Mouse (Mus musculus): Measurements from ENCODE around the gene Tmem45b. TPM values are rescaled to one million over a fixed set of nuclear protein-coding genes. Genes with fewer than 3 reads are reported as not detected.

Tmem45b gene
- polyA plus RNA-seq, 1 experiment: 1.0 TPM

- Histone ChIP-seq H3K27me3 (ENCODE audit: control insufficient read depth, insufficient read depth, low read length) (no peaks in the 10 kb centered on the region), H3K36me3 (ENCODE audit: control insufficient read depth, insufficient read depth, low read length) (peaks cover 55% of the 10 kb centered on the region), H3K4me1 (ENCODE audit: control insufficient read depth, insufficient read depth, insufficient read length) (no peaks in the 10 kb centered on the region), H3K4me3 (ENCODE audit: extremely low read depth, insufficient read depth, insufficient read length) (no peak overlapping the region), H3K27ac (ENCODE audit: insufficient read depth, low read length) (no peak overlapping the region)
- no peak for TF ChIP-seq POLR2A (IDR thresholded peaks at IDR 0.05; ENCODE audit: low read depth, low read length)
- TF ChIP-seq CTCF (IDR thresholded peaks at IDR 0.05; ENCODE audit: extremely low read depth, insufficient read depth, insufficient read length, insufficient replicate concordance): no peak
- 80% methylated on average over 4 of the region's 4 CpGs for WGBS
- no peak for DNase-seq (ENCODE audit: low read depth in 1 of 2, low spot score in 2 of 2)
These were observed 52.1 kb downstream of the Tmem45b start for GRCm38 (mm10) chr9:31412165-31412564.

- H3K27ac ChIP-seq (ENCODE audit: insufficient read depth, low read length): no peak overlapping the region
- no peaks in the 10 kb centered on the region for H3K27me3 ChIP-seq (ENCODE audit: control insufficient read depth, insufficient read depth, low read length)
- peaks cover 58% of the 10 kb centered on the region for H3K36me3 ChIP-seq (ENCODE audit: control insufficient read depth, insufficient read depth, low read length)
- no peaks in the 10 kb centered on the region for H3K4me1 ChIP-seq (ENCODE audit: control insufficient read depth, insufficient read depth, insufficient read length)
- 76% methylated on average over 6 of the region's 6 CpGs for WGBS
- no peak overlapping the region for H3K4me3 ChIP-seq (ENCODE audit: extremely low read depth, insufficient read depth, insufficient read length)
- DNase-seq (ENCODE audit: low read depth in 1 of 2, low spot score in 2 of 2): no peak
- no peak for TF ChIP-seq POLR2A (IDR thresholded peaks at IDR 0.05; ENCODE audit: low read depth, low read length)
- peak; percentile 61; the same call in 1 of the 2 replicates for TF ChIP-seq CTCF (IDR thresholded peaks at IDR 0.05; ENCODE audit: extremely low read depth, insufficient read depth, insufficient read length, insufficient replicate concordance)
These were observed 59.0 kb downstream of the Tmem45b start for GRCm38 (mm10) chr9:31405217-31405616.

- TF ChIP-seq POLR2A (IDR thresholded peaks at IDR 0.05; ENCODE audit: low read depth, low read length): no peak
- TF ChIP-seq CTCF (IDR thresholded peaks at IDR 0.05; ENCODE audit: extremely low read depth, insufficient read depth, insufficient read length, insufficient replicate concordance): no peak
- Histone ChIP-seq H3K4me3 (ENCODE audit: extremely low read depth, insufficient read depth, insufficient read length) (no peak overlapping the region), H3K27ac (ENCODE audit: insufficient read depth, low read length) (no peak overlapping the region), H3K27me3 (ENCODE audit: control insufficient read depth, insufficient read depth, low read length) (no peaks in the 10 kb centered on the region), H3K36me3 (ENCODE audit: control insufficient read depth, insufficient read depth, low read length) (peaks cover 56% of the 10 kb centered on the region), H3K4me1 (ENCODE audit: control insufficient read depth, insufficient read depth, insufficient read length) (no peaks in the 10 kb centered on the region)
- WGBS: 92% methylated on average over 2 of the region's 2 CpGs
- no peak for DNase-seq (ENCODE audit: low read depth in 1 of 2, low spot score in 2 of 2)
These were observed 60.0 kb downstream of the Tmem45b start for GRCm38 (mm10) chr9:31404311-31404710.

GRCm38 (mm10) chr9:31400441-31400840 is 63.8 kb downstream of the Tmem45b start:
- Histone ChIP-seq H3K4me1 (ENCODE audit: control insufficient read depth, insufficient read depth, insufficient read length) (no peaks in the 10 kb centered on the region), H3K36me3 (ENCODE audit: control insufficient read depth, insufficient read depth, low read length) (peaks cover 69% of the 10 kb centered on the region), H3K4me3 (ENCODE audit: extremely low read depth, insufficient read depth, insufficient read length) (no peak overlapping the region), H3K27ac (ENCODE audit: insufficient read depth, low read length) (no peak overlapping the region), H3K27me3 (ENCODE audit: control insufficient read depth, insufficient read depth, low read length) (no peaks in the 10 kb centered on the region)
- 59% methylated on average over 4 of the region's 4 CpGs for WGBS
- TF ChIP-seq CTCF (IDR thresholded peaks at IDR 0.05; ENCODE audit: extremely low read depth, insufficient read depth, insufficient read length, insufficient replicate concordance) (peak; percentile 82), POLR2A (IDR thresholded peaks at IDR 0.05; ENCODE audit: low read depth, low read length) (no peak)
- DNase-seq (ENCODE audit: low read depth in 1 of 2, low spot score in 2 of 2): peak in 1 of 2 experiments; percentile 59

- Histone ChIP-seq H3K4me3 (ENCODE audit: extremely low read depth, insufficient read depth, insufficient read length) (no peak overlapping the region), H3K36me3 (ENCODE audit: control insufficient read depth, insufficient read depth, low read length) (peaks cover 8% of the 10 kb centered on the region), H3K27ac (ENCODE audit: insufficient read depth, low read length) (no peak overlapping the region), H3K27me3 (ENCODE audit: control insufficient read depth, insufficient read depth, low read length) (no peaks in the 10 kb centered on the region), H3K4me1 (ENCODE audit: control insufficient read depth, insufficient read depth, insufficient read length) (peaks cover 3% of the 10 kb centered on the region; the same call in 1 of the 2 replicates)
- 86% methylated on average over 5 of the region's 5 CpGs for WGBS
- TF ChIP-seq POLR2A (IDR thresholded peaks at IDR 0.05; ENCODE audit: low read depth, low read length) (no peak), CTCF (IDR thresholded peaks at IDR 0.05; ENCODE audit: extremely low read depth, insufficient read depth, insufficient read length, insufficient replicate concordance) (no peak)
- no peak for DNase-seq (ENCODE audit: low read depth in 1 of 2, low spot score in 2 of 2)
These were observed 77.1 kb downstream of the Tmem45b start for GRCm38 (mm10) chr9:31387206-31387605.

GRCm38 (mm10) chr9:31386368-31387180 is 77.7 kb downstream of the Tmem45b start:
- H3K4me3 ChIP-seq (ENCODE audit: extremely low read depth, insufficient read depth, insufficient read length): peak overlapping the region; percentile 75
- peak in 1 of 2 experiments; percentile 42 for DNase-seq (ENCODE audit: low read depth in 1 of 2, low spot score in 2 of 2)
- H3K4me1 ChIP-seq (ENCODE audit: control insufficient read depth, insufficient read depth, insufficient read length): peaks cover 3% of the 10 kb centered on the region; the same call in 1 of the 2 replicates
- TF ChIP-seq POLR2A (IDR thresholded peaks at IDR 0.05; ENCODE audit: low read depth, low read length) (no peak), CTCF (IDR thresholded peaks at IDR 0.05; ENCODE audit: extremely low read depth, insufficient read depth, insufficient read length, insufficient replicate concordance) (no peak)
- 3% methylated on average over 43 of the region's 44 CpGs for WGBS
- peaks cover 3% of the 10 kb centered on the region for H3K36me3 ChIP-seq (ENCODE audit: control insufficient read depth, insufficient read depth, low read length)
- H3K27ac ChIP-seq (ENCODE audit: insufficient read depth, low read length): 0 out of 2 replicates have a peak overlapping the region, but pooled peaks have one; percentile 34
- no peaks in the 10 kb centered on the region for H3K27me3 ChIP-seq (ENCODE audit: control insufficient read depth, insufficient read depth, low read length)

GRCm38 (mm10) chr9:31385947-31386354 is 78.3 kb downstream of the Tmem45b start, which contains the start of gene Nfrkb:
Nfrkb (plus strand) TSS chr9:31386192.
- peak; percentile 82 to 97 for DNase-seq (ENCODE audit: low read depth in 1 of 2, low spot score in 2 of 2)
- TF ChIP-seq CTCF (IDR thresholded peaks at IDR 0.05; ENCODE audit: extremely low read depth, insufficient read depth, insufficient read length, insufficient replicate concordance) (no peak), POLR2A (IDR thresholded peaks at IDR 0.05; ENCODE audit: low read depth, low read length) (peak; percentile 60)
- H3K4me1 ChIP-seq (ENCODE audit: control insufficient read depth, insufficient read depth, insufficient read length): peaks cover 3% of the 10 kb centered on the region; the same call in 1 of the 2 replicates
- no peaks in the 10 kb centered on the region for H3K27me3 ChIP-seq (ENCODE audit: control insufficient read depth, insufficient read depth, low read length)
- H3K36me3 ChIP-seq (ENCODE audit: control insufficient read depth, insufficient read depth, low read length): peaks cover 1% of the 10 kb centered on the region; the same call in 1 of the 2 replicates
- H3K27ac ChIP-seq (ENCODE audit: insufficient read depth, low read length): 0 out of 2 replicates have a peak within 1 kb of the TSS, but pooled peaks have one; percentile 34
- H3K4me3 ChIP-seq (ENCODE audit: extremely low read depth, insufficient read depth, insufficient read length): peak within 1 kb of the TSS; percentile 75
- WGBS: under 1% methylated on average over 43 of the region's 46 CpGs
